Comparison of ENCODE assay signal across 8 mouse cellular contexts in genomic region chr16:29893871-29894828, GRCm38 (mm10).
DNase-seq lines count a peak whose midpoint lies in the region; ATAC-seq lines count a peak whose summit lies in the region.

No protein-coding gene starts in this region.

- H3K4me1 ChIP-seq in forebrain, embryonic 12.5 days, result peaks cover 23% of the 10 kb centered on the region
- H3K4me1 ChIP-seq in hindbrain, embryonic 14.5 days (replicated peaks; ENCODE audit: control insufficient read depth, insufficient read depth, low read length), result peaks cover 14% of the 10 kb centered on the region

- H3K4me3 ChIP-seq in forebrain, embryonic 12.5 days (replicated peaks), result no peak overlapping the region
- no peak overlapping the region for H3K4me3 ChIP-seq in hindbrain, embryonic 14.5 days (replicated peaks; ENCODE audit: low read length)

- intact Hi-C loops in left cerebral cortex, postnatal 10 days (cut with DNase I), result no loop called here

- peaks cover 22% of the 10 kb centered on the region; the same call in 1 of the 2 replicates for H3K27me3 ChIP-seq in forebrain, embryonic 12.5 days
- peaks cover 7% of the 10 kb centered on the region for H3K27me3 ChIP-seq in hindbrain, embryonic 14.5 days (ENCODE audit: control insufficient read depth, insufficient read depth, low read length)

- peak overlapping the region; percentile 32 for H3K4me2 ChIP-seq in forebrain, embryonic 12.5 days
- peak overlapping the region; percentile 21 for H3K4me2 ChIP-seq in hindbrain, embryonic 14.5 days (replicated peaks)

- peak overlapping the region; percentile 74 for H3K27ac ChIP-seq in forebrain, embryonic 12.5 days
- peak overlapping the region; percentile 43 for H3K27ac ChIP-seq in hindbrain, embryonic 14.5 days

- H3K9me3 ChIP-seq in forebrain, embryonic 12.5 days, result no peaks in the 10 kb centered on the region
- no peaks in the 10 kb centered on the region for H3K9me3 ChIP-seq in hindbrain, embryonic 14.5 days (ENCODE audit: control insufficient read depth, low read length)

- peak; percentile 89 for ATAC-seq in forebrain, embryonic 12.5 days (ENCODE audit: low FRiP score)
- ATAC-seq in hindbrain, embryonic 14.5 days (ENCODE audit: low FRiP score), result peak; percentile 83
- no peak for ATAC-seq in megakaryocyte progenitor cell, adult 5-6 weeks (replicated peaks; ENCODE audit: poor library complexity)

- peak; percentile 31 to 68 for DNase-seq in left cerebral cortex, postnatal 10 days (ENCODE audit: extremely low spot score in 1 of 2, low spot score in 2 of 2)
- no peak for DNase-seq in left cerebral cortex, adult 8-10 months (ENCODE audit: low spot score in 2 of 2)
- peak; percentile 57 for DNase-seq in hindbrain, embryonic 14.5 days (ENCODE audit: low spot score)
- peak; percentile 60 to 75 for DNase-seq in lung, postnatal 4 days
- no peak for DNase-seq in urinary bladder, postnatal 25 days (ENCODE audit: low spot score)
- DNase-seq in spleen, postnatal 4 days (ENCODE audit: low spot score in 2 of 2), result no peak

- 25% methylated on average over 21 of the region's 21 CpGs for WGBS in forebrain, embryonic 12.5 days
- 25% methylated on average over 21 of the region's 21 CpGs for WGBS in hindbrain, embryonic 14.5 days

- peak overlapping the region; percentile 25; the same call in 1 of the 2 replicates for H3K9ac ChIP-seq in forebrain, embryonic 12.5 days
- H3K9ac ChIP-seq in hindbrain, embryonic 14.5 days, result 0 out of 2 replicates have a peak overlapping the region, but pooled peaks have one; percentile 9

- no peaks in the 10 kb centered on the region for H3K36me3 ChIP-seq in forebrain, embryonic 12.5 days (replicated peaks)
- H3K36me3 ChIP-seq in hindbrain, embryonic 14.5 days (replicated peaks; ENCODE audit: control insufficient read depth, insufficient read depth), result no peaks in the 10 kb centered on the region

Comparison
In these comparisons a context has a peak if more than half of its experiments do, and no peak if none do; other contexts are left out.
1. DNase-seq: peak in left cerebral cortex, postnatal 10 days (2 of 2), hindbrain, embryonic 14.5 days (single experiment) and lung, postnatal 4 days (2 of 2); none in left cerebral cortex, adult 8-10 months (0 of 2), urinary bladder, postnatal 25 days (single experiment) and spleen, postnatal 4 days (0 of 2).